Mouse (Mus musculus) stomach, adult 2 months (tissue): ENCODE measurements around the gene Usp12. TPM values are rescaled to one million over a fixed set of nuclear protein-coding genes. Genes with fewer than 3 reads are reported as not detected.

ENCODE experiments used
- polyA plus RNA-seq: library from polyadenylated mRNA; depleted of rRNA; stranded (reverse); fragments of >200 nt; gene quantifications from 2 replicates; pipeline ENCODE4 v1.2.3, GENCODE M21; 2012; rRNA removed

Usp12 gene
- polyA plus RNA-seq, result 1.6 and 2.6 TPM in 2 replicates

GRCm38 (mm10) chr5:146794853-146795252 lies at the start of gene Usp12:
Gene Usp12 (minus strand): TSS chr5:146795006.

DNA sequence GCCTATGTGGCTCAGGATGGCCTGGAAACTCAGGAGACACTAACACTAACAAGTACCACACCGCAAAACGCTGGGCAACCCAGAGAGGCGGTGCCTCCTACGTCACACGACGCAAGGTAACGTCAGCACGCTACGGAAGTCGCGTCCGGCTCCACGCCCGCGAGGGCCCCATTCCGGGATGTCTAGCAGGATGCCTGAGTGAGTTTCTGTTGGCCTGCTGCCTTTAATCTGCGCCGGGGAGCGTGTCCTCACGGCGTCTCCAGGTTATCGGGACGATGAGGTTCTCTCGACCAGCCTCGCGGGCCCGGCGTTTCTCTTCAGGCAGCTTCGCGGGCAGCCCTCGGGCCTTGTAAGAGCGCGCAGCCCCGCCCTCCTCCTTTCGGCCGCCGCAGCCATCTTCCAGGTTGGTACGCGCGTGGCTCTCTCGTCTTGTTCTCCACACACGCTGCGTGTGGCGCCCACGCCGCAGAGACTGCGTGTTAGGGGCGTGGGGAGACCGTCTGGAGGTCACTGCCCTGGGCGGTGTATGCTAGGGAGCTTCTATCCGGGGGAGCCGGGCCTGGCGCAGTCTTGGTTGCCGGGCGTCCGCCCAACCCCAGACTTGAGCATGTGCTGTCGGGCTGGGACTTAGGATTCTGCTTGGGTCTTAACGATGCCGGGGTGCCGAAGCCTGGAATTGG lies 38.1 kb upstream of the Usp12 start, which contains the start of gene Rpl21:
TSS of gene Rpl21 (plus strand) at position 122 of the 680 bp plus-strand sequence.

Other genes starting within 250 kb of the Usp12 start
- not detected in 2 replicates for gene Gm3415, start 238.9 kb downstream of the Usp12 start, polyA plus RNA-seq
- not detected in 2 replicates for gene Gpr12, start 209.8 kb downstream of the Usp12 start, polyA plus RNA-seq
- gene Rpl21, start 37.9 kb upstream of the Usp12 start, polyA plus RNA-seq, result 4.8 and 5.1 TPM in 2 replicates
- gene Rasl11a, start 50.1 kb upstream of the Usp12 start, polyA plus RNA-seq, result 4.5 and 4.8 TPM in 2 replicates
- gene Gtf3a, start 153.7 kb upstream of the Usp12 start, polyA plus RNA-seq, result 17.6 and 36.3 TPM in 2 replicates
- 4.8 and 6.0 TPM in 2 replicates for gene Mtif3, start 168.8 kb upstream of the Usp12 start, polyA plus RNA-seq